Mouse (Mus musculus): Measurements from ENCODE around the gene Gart.
A peak's percentile ranks its signal among the peaks of the same experiment; 100 is the strongest.

The Gart gene

GRCm38 (mm10) chr16:91646681-91647419 lies at the start of gene Gart:
Gene Gart (minus strand): TSS chr16:91646952.
- DNase-seq = peak; percentile 95 to 97

- no peak for DNase-seq
Observed at GRCm38 (mm10) chr16:91695108-91695755, 48.5 kb upstream of the Gart start.

GRCm38 (mm10) chr16:91694455-91695084 lies 47.8 kb upstream of the Gart start:
- peak; percentile 76 to 82 for DNase-seq

GRCm38 (mm10) chr16:91689791-91690190 lies 43.0 kb upstream of the Gart start:
- no peak for DNase-seq

- peak; percentile 96 to 97 for DNase-seq
Observed at GRCm38 (mm10) chr16:91688619-91689334, 42.0 kb upstream of the Gart start, which contains the start of gene Donson. Gene Donson (minus strand): TSS chr16:91688770.

GRCm38 (mm10) chr16:91688023-91688618 lies 41.4 kb upstream of the Gart start:
- no peak for DNase-seq

GRCm38 (mm10) chr16:91686369-91686768 lies 39.6 kb upstream of the Gart start:
- no peak for DNase-seq

GRCm38 (mm10) chr16:91685526-91685925 lies 38.8 kb upstream of the Gart start:
- DNase-seq = no peak

GRCm38 (mm10) chr16:91680656-91681055 lies 33.9 kb upstream of the Gart start:
- DNase-seq = no peak

GRCm38 (mm10) chr16:91678147-91678911 lies 31.6 kb upstream of the Gart start:
- DNase-seq = no peak

GRCm38 (mm10) chr16:91674500-91674899 lies 27.7 kb upstream of the Gart start:
- no peak for DNase-seq

- DNase-seq = no peak
Observed at GRCm38 (mm10) chr16:91663795-91664194, 17.0 kb upstream of the Gart start.

GRCm38 (mm10) chr16:91662336-91662735 lies 15.6 kb upstream of the Gart start:
- DNase-seq = no peak

- DNase-seq = no peak
Observed at GRCm38 (mm10) chr16:91661397-91661796, 14.6 kb upstream of the Gart start.

- no peak for DNase-seq
Observed at GRCm38 (mm10) chr16:91659798-91660197, 13.0 kb upstream of the Gart start.

GRCm38 (mm10) chr16:91658471-91658870 lies 11.7 kb upstream of the Gart start:
- no peak for DNase-seq

GRCm38 (mm10) chr16:91657285-91657684 lies 10.5 kb upstream of the Gart start:
- DNase-seq = no peak

GRCm38 (mm10) chr16:91655285-91655684 lies 8.5 kb upstream of the Gart start:
- DNase-seq = no peak

GRCm38 (mm10) chr16:91652191-91652590 lies 5.4 kb upstream of the Gart start:
- no peak for DNase-seq

- no peak for DNase-seq
Observed at GRCm38 (mm10) chr16:91649781-91650180, 3.0 kb upstream of the Gart start.

GRCm38 (mm10) chr16:91649246-91649645 lies 2.5 kb upstream of the Gart start:
- DNase-seq = no peak

- DNase-seq = peak; percentile 87 to 89
Observed at GRCm38 (mm10) chr16:91648220-91648550, 1.4 kb upstream of the Gart start.
